Mouse (Mus musculus) hindbrain, embryonic 10.5 days (tissue): ENCODE measurements around the gene Dis3l. TPM values are rescaled to one million over a fixed set of nuclear protein-coding genes. Genes with fewer than 3 reads are reported as not detected.

Source experiments
- DNase-seq: peaks from one replicate; pipeline ENCODE4 v3.0.0-alpha.2; 2017; ENCODE audit warnings: low spot score
- H3K27ac ChIP-seq: fragments of 300-500 bp; sonication (generic); 2 replicates; pipeline ENCODE4 v1.5.1; 2016; ENCODE audit warnings: mild to moderate bottlenecking, moderate library complexity
- H3K27me3 ChIP-seq: fragments of 300-500 bp; sonication (generic); 2 replicates; pipeline ENCODE4 v1.6.1; 2016; ENCODE audit warnings: mild to moderate bottlenecking; ENCODE audit not compliant: poor library complexity, insufficient read depth, severe bottlenecking
- H3K36me3 ChIP-seq: fragments of 300-500 bp; sonication (generic); 2 replicates; pipeline ENCODE4 v1.6.1; 2016; ENCODE audit warnings: mild to moderate bottlenecking, moderate library complexity
- H3K4me1 ChIP-seq: fragments of 300-500 bp; sonication (generic); replicated peaks from 2 replicates; pipeline ENCODE4 v1.6.1; 2016; ENCODE audit warnings: mild to moderate bottlenecking
- H3K4me3 ChIP-seq: fragments of 300-500 bp; sonication (generic); 2 replicates; pipeline ENCODE4 v1.5.1; 2016; ENCODE audit warnings: mild to moderate bottlenecking, moderate library complexity
- H3K9me3 ChIP-seq: fragments of 300-500 bp; sonication (generic); 2 replicates; pipeline ENCODE4 v1.6.1; 2016; ENCODE audit warnings: mild to moderate bottlenecking, moderate library complexity
- WGBS: fragments of 180-500 bp; shearing (Covaris S2); methylation state at CpG from one replicate; pipeline ENCODE4 v1.1.7; 2016; 5-methylcytosine and 5-hydroxymethylcytosine counted together
- polyA plus RNA-seq: library from polyadenylated mRNA; unstranded; fragments of >200 nt; fragmentation: Nextera tagmentation; extraction: Ambion mirVana; gene quantifications from 2 replicates; pipeline ENCODE4 v1.2.1, GENCODE M21; 2016

Dis3l gene
- polyA plus RNA-seq: 20.6 and 22.0 TPM in 2 replicates

- Histone ChIP-seq H3K4me1 (peaks cover 21% of the 10 kb centered on the region), H3K9me3 (no peaks in the 10 kb centered on the region), H3K36me3 (peaks cover 10% of the 10 kb centered on the region), H3K27me3 (no peaks in the 10 kb centered on the region), H3K4me3 (peak within 1 kb of the TSS; percentile 73), H3K27ac (peak within 1 kb of the TSS; percentile 100)
- WGBS: 19% methylated on average over 16 of the region's 16 CpGs
- no peak for DNase-seq
Observed at GRCm38 (mm10) chr9:64341254-64341566, at the start of gene Dis3l. Gene Dis3l, minus strand, starts transcription at chr9:64341288.

DNA sequence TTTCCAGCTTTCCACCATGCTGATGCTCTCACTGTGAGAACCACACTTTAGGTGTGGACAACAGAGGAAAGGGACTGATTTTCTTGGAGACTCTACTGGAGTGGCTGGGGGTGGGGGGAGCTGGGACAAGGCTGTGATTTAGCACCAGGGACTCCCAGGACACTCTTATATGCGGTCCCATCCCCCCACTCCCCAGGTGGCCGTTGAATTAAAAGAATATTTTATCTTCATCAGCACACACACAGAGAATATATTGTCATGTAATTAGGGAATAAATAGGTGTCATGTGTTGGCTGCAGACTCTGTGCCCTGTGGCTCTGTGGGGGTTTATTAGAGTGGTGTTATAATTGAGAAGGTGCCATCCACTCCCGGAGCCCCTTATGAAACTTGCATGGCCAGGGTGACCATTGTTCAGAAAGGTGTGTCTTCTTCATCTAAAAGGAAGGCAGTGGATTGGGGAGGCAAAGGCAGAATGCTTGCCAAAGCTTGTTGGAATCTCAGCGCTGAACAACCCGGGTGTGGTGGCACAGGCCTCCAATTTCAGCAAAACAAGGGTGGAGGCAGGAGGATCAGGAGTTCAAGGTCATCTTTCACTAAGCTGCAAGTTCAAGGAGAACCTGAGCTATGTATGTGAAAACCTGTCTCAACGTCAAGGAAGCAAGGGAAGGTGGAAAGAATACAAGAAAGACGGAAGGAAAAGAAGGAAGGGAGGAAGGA, 48.6 kb upstream of the Dis3l start:
- 72% methylated on average over 7 of the region's 7 CpGs for WGBS
- Histone ChIP-seq H3K4me3 (no peak overlapping the region), H3K27me3 (peaks cover 52% of the 10 kb centered on the region)

DNA sequence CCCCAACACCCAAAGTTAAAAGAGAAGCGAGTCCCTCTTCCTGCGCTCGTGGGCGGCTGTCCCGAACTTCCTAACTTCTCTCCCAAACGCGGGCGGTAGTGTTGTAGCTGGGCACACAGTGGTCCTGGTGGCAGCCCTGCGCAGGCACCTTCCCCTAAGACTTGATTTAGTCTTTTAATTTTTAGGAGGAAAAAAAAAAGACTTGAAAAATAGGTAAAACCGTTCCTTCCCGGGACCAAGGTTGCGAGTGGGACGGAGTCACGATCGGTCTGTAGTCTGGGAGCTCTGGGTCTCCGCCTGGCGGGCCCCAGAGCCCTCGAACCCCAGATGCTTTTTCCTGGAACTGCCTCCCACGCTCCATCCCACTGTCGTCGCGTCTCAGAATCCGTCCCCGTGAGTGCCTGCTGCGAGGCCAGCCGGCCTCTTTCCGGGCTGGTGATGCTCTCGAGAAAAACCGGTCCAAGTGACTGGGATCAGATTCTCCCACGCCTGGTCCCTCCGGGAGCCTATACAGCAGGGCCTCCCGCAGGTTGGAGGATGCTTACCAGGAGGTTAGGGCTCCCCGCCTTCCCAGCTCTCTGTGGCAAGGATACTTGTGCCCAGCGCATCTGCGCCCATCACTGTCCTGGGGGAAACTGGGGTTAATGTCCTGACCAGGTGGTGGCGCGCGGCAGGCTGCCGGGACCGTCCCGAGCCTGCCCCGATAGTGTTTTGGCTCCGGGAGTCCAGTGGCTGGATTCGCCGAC, 45.6 kb upstream of the Dis3l start:
- Histone ChIP-seq H3K27ac (peak overlapping the region; percentile 78; the same call in 1 of the 2 replicates), H3K4me1 (peaks cover 36% of the 10 kb centered on the region), H3K4me3 (peak overlapping the region; percentile 74), H3K9me3 (no peaks in the 10 kb centered on the region), H3K36me3 (no peaks in the 10 kb centered on the region), H3K27me3 (peaks cover 77% of the 10 kb centered on the region)
- WGBS: 1% methylated on average over 45 of the region's 45 CpGs
- peak; percentile 44 for DNase-seq

More for the DNA sequence above, 48.6 kb upstream of the Dis3l start:
- Histone ChIP-seq H3K4me1 (peaks cover 37% of the 10 kb centered on the region), H3K9me3 (no peaks in the 10 kb centered on the region), H3K27ac (no peak overlapping the region), H3K36me3 (no peaks in the 10 kb centered on the region)
- no peak for DNase-seq

- Histone ChIP-seq H3K36me3 (no peaks in the 10 kb centered on the region), H3K27me3 (peaks cover 77% of the 10 kb centered on the region), H3K27ac (peak within 1 kb of the TSS; percentile 78), H3K4me3 (peak within 1 kb of the TSS; percentile 74), H3K9me3 (no peaks in the 10 kb centered on the region), H3K4me1 (peaks cover 36% of the 10 kb centered on the region)
- peak; percentile 72 for DNase-seq
- WGBS: under 1% methylated on average over 92 of the region's 93 CpGs
Observed at GRCm38 (mm10) chr9:64385511-64386465, 44.7 kb upstream of the Dis3l start, which contains the start of gene Megf11. Gene Megf11, plus strand, starts transcription at chr9:64385626.

- 0 out of 2 replicates have a peak, but pooled peaks cover 4% of the 10 kb centered on the region for H3K9me3 ChIP-seq
- peaks cover 60% of the 10 kb centered on the region for H3K27me3 ChIP-seq
- H3K36me3 ChIP-seq: no peaks in the 10 kb centered on the region
- WGBS: 64% methylated on average over 10 of the region's 10 CpGs
- no peak for DNase-seq
- peaks cover 29% of the 10 kb centered on the region for H3K4me1 ChIP-seq
- no peak overlapping the region for H3K27ac ChIP-seq
- no peak overlapping the region for H3K4me3 ChIP-seq
Observed at GRCm38 (mm10) chr9:64383021-64383788, 42.1 kb upstream of the Dis3l start.

DNA sequence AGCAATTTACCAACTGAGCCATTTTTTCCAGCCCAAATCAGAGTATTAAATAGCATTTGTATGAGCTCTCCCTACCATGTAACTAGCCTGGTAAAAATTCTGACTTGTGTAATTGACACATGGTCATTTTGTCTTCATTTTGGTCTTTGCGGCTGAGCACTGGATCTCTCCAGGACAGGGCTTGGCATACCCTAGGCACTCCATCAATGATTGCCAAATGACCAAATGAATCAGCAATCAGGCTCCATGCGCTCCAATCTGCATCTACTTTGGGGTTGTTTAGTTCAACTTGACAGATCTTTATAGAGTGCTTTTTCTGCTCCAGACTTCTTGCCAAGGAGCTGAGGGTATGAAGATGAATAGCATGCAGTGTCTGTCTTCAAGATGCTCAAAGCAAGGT, 35.3 kb upstream of the Dis3l start:
- no peaks in the 10 kb centered on the region for H3K27me3 ChIP-seq
- no peak overlapping the region for H3K4me3 ChIP-seq
- 89% methylated on average over 2 of the region's 2 CpGs for WGBS
- H3K9me3 ChIP-seq: 0 out of 2 replicates have a peak, but pooled peaks cover 4% of the 10 kb centered on the region
- no peaks in the 10 kb centered on the region for H3K36me3 ChIP-seq
- DNase-seq: no peak
- peaks cover 5% of the 10 kb centered on the region for H3K4me1 ChIP-seq
- H3K27ac ChIP-seq: no peak overlapping the region

- no peaks in the 10 kb centered on the region for H3K9me3 ChIP-seq
- no peak overlapping the region for H3K4me3 ChIP-seq
- DNase-seq: no peak
- peak overlapping the region; percentile 29; the same call in 1 of the 2 replicates for H3K27ac ChIP-seq
- H3K36me3 ChIP-seq: no peaks in the 10 kb centered on the region
- no peaks in the 10 kb centered on the region for H3K27me3 ChIP-seq
- 51% methylated on average over 11 of the region's 11 CpGs for WGBS
- peaks cover 11% of the 10 kb centered on the region for H3K4me1 ChIP-seq
Observed at GRCm38 (mm10) chr9:64371305-64371819, 30.3 kb upstream of the Dis3l start.

DNA sequence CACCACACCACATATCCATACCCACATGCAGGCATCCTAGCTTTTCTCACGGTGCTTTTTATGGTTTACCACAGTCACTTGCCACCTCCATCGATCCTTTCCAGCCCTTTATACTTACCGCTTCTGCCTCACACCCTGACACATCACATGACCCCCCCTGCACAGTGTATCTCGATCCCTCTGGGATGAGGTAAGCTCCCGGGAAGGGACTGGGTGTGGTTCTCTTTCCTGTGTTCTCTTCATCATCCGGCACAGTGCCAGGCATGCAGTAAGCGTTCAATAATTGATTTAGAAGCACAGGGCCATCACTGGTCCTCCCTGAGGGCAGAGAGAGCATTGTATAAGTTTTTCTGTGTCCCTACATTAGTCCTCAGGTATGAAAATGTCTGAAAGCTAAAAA, 28.8 kb upstream of the Dis3l start:
- no peak overlapping the region for H3K27ac ChIP-seq
- H3K4me3 ChIP-seq: no peak overlapping the region
- H3K27me3 ChIP-seq: no peaks in the 10 kb centered on the region
- H3K36me3 ChIP-seq: no peaks in the 10 kb centered on the region
- 77% methylated on average over 7 of the region's 7 CpGs for WGBS
- H3K4me1 ChIP-seq: peaks cover 11% of the 10 kb centered on the region
- no peak for DNase-seq
- no peaks in the 10 kb centered on the region for H3K9me3 ChIP-seq

DNA sequence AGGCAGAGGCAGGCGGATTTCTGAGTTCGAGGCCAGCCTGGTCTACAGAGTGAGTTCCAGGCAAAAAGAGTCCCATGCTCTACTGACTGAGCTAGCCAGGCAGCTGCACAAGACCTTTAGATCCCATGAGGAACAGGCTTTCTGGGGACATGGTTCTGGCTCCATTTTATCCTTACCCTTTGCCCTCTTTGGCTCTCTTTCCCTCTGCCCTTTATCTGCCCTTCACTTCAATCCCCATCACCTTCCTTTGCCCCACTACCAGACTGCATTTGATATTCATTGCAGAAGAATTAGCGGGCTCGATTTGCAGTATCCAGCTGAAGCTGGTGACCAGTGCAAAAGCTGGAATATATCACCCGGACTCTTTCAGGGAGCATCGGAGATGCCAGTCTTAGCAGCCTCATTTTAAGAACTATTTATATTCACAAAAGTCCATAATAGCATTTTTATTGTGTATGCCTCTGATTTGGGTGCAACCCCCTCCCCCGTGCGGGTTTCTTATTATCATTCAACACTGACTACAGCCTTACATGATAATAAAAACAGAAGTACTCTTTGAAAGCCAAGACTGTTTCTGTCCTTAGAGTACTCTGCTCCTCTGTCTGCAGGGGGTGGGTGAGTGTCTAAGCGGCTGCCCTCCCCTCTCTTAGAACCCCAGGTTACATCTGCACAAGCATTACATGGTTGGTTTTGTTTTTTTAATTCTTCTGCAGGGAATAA, 20.3 kb upstream of the Dis3l start:
- Histone ChIP-seq H3K27me3 (no peaks in the 10 kb centered on the region), H3K4me1 (no peaks in the 10 kb centered on the region), H3K4me3 (no peak overlapping the region), H3K36me3 (no peaks in the 10 kb centered on the region), H3K9me3 (no peaks in the 10 kb centered on the region), H3K27ac (no peak overlapping the region)
- no peak for DNase-seq
- WGBS: 90% methylated on average over 9 of the region's 9 CpGs

GRCm38 (mm10) chr9:64355627-64356026, 14.5 kb upstream of the Dis3l start:
- H3K36me3 ChIP-seq: no peaks in the 10 kb centered on the region
- no peak overlapping the region for H3K4me3 ChIP-seq
- H3K27me3 ChIP-seq: no peaks in the 10 kb centered on the region
- H3K27ac ChIP-seq: no peak overlapping the region
- no peaks in the 10 kb centered on the region for H3K4me1 ChIP-seq
- H3K9me3 ChIP-seq: no peaks in the 10 kb centered on the region
- 91% methylated on average over 7 of the region's 7 CpGs for WGBS
- DNase-seq: no peak

DNA sequence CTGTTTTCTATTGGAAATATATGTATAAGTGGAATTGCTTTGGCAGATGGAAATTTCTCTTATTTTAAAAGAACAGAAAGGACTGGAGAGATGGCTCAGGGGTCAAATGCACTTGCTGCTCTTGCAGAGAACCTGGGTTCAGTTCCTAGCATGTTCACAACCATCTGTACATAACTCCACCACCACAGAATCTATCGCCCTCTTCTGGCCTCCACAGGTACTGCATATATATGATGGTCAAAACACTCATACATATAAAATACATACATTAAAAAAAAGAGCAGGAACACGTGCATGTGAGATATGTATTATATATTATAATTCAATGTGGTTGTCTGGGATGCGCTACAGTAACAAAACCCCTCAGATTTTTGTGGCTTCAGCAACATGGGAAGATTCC, 10.1 kb upstream of the Dis3l start:
- DNase-seq: peak; percentile 21

More for the DNA sequence above, 10.1 kb upstream of the Dis3l start:
- Histone ChIP-seq H3K4me1 (no peaks in the 10 kb centered on the region), H3K27me3 (no peaks in the 10 kb centered on the region), H3K36me3 (no peaks in the 10 kb centered on the region), H3K4me3 (no peak overlapping the region), H3K9me3 (no peaks in the 10 kb centered on the region), H3K27ac (no peak overlapping the region)
- 40% methylated on average over 3 of the region's 3 CpGs for WGBS
